Comparison of ENCODE assay signal across 11 mouse cellular contexts in the genomic region with DNA sequence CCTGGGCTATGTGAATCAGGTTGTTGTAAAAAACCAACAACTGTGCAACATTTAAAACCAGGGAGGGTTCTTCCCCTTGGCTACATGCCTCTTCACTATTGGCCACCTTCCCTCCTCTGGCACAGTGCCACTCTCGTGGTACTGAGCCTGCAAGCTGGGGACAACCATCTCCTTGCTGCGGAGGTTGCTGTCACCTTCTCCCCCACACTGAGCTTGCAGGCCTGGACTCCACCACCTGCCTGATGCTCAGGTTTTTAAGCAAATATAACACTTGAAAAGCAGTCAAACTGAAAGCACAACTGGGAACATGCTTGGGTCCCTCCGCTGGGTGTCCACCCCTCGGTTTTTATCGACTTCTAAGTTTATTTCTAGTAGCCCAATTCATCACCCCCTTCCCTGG. TPM values are rescaled to one million over a fixed set of nuclear protein-coding genes. Genes with fewer than 3 reads are reported as not detected.
DNase-seq lines count a peak whose midpoint lies in the region; ATAC-seq and TF ChIP-seq lines count a peak whose summit lies in the region.
"Had no signal": no experiment of that assay in that cellular context is flagged by ENCODE, and none has a peak within 500 bp of the region (broad histone marks: within the 10 kb centered on the region; RNA-seq: fewer than 3 reads in every experiment).

No protein-coding gene starts in this region.

- no peak for TF ChIP-seq POLR2A in MEL (IDR thresholded peaks at IDR 0.05; ENCODE audit: control insufficient read depth in 1 of 2, insufficient read depth in 1 of 2, low read depth in 1 of 2, low read length in 2 of 2, poor library complexity in 1 of 2)

- peak; percentile 7 to 20 for DNase-seq in kidney, adult 8-10 months
- DNase-seq in kidney, adult 11 months, result no peak
- peak; percentile 20 for DNase-seq in MEL (ENCODE audit: low read depth, low spot score)
- DNase-seq in cerebellum, postnatal 10 days, result peak; percentile 65 to 74
- peak; percentile 23 to 65 for DNase-seq in left cerebral cortex, postnatal 25 days (ENCODE audit: low spot score in 2 of 2)
- DNase-seq in forebrain, postnatal 0 days, result no peak
- DNase-seq: liver, postnatal 0 days had no signal

- no peaks in the 10 kb centered on the region for H3K4me1 ChIP-seq in MEL (ENCODE audit: control insufficient read depth in 1 of 2, insufficient read depth in 2 of 2, low read length in 2 of 2)
- H3K4me1 ChIP-seq in forebrain, postnatal 0 days (ENCODE audit: insufficient read depth), result no peaks in the 10 kb centered on the region
- no peaks in the 10 kb centered on the region for H3K4me1 ChIP-seq in heart, embryonic 11.5 days (ENCODE audit: control insufficient read depth, insufficient read depth, low read length)

- TF ChIP-seq RAD21 in MEL (IDR thresholded peaks at IDR 0.05; ENCODE audit: low read depth, low read length), result no peak

- no peak for TF ChIP-seq CTCF in MEL (IDR thresholded peaks at IDR 0.05 in 2 of 3, conservative IDR thresholded peaks at IDR 0.05 in 1 of 3; ENCODE audit: control insufficient read depth in 1 of 3, insufficient read depth in 1 of 3, low read depth in 2 of 3, low read length in 3 of 3, poor library complexity in 1 of 3, severe bottlenecking in 1 of 3)
- TF ChIP-seq CTCF in forebrain, postnatal 0 days (IDR thresholded peaks at IDR 0.05; ENCODE audit: low read depth), result no peak

- H3K27ac ChIP-seq in MEL (ENCODE audit: control insufficient read depth, low read depth, low read length), result no peak overlapping the region
- H3K27ac ChIP-seq in forebrain, postnatal 0 days (ENCODE audit: low read depth, low read length), result no peak overlapping the region
- H3K27ac ChIP-seq in heart, embryonic 11.5 days (ENCODE audit: low read depth, low read length), result no peak overlapping the region

- no peak for TF ChIP-seq EP300 in MEL (IDR thresholded peaks at IDR 0.05; ENCODE audit: low read depth in 1 of 2, low read length in 2 of 2)

- no peaks in the 10 kb centered on the region for H3K79me2 ChIP-seq in MEL (ENCODE audit: control insufficient read depth, insufficient read depth, low read length, poor library complexity)

- H3K27me3 ChIP-seq in MEL (ENCODE audit: control insufficient read depth in 1 of 2, insufficient read depth in 2 of 2, low read length in 2 of 2), result no peaks in the 10 kb centered on the region
- no peaks in the 10 kb centered on the region for H3K27me3 ChIP-seq in forebrain, postnatal 0 days (ENCODE audit: insufficient read depth, low read length)
- peaks cover 11% of the 10 kb centered on the region for H3K27me3 ChIP-seq in heart, embryonic 11.5 days (ENCODE audit: control insufficient read depth, insufficient read depth, low read length)

- no peak for ATAC-seq in forebrain, postnatal 0 days
- no peak for ATAC-seq in heart, embryonic 11.5 days (replicated peaks; ENCODE audit: insufficient number of reproducible peaks, low FRiP score, low TSS enrichment)
- ATAC-seq: liver, postnatal 0 days had no signal

- H3K9me3 ChIP-seq in MEL (replicated peaks; ENCODE audit: insufficient read depth, low read length), result no peaks in the 10 kb centered on the region
- H3K9me3 ChIP-seq in forebrain, postnatal 0 days (ENCODE audit: low read length), result no peaks in the 10 kb centered on the region
- no peaks in the 10 kb centered on the region for H3K9me3 ChIP-seq in heart, embryonic 11.5 days (replicated peaks; ENCODE audit: control insufficient read depth, low read length)

- intact Hi-C loops in left cerebral cortex, postnatal 25 days (cut with DNase I), result no loop called here

- 59% methylated on average over 5 of the region's 5 CpGs for WGBS in forebrain, postnatal 0 days
- WGBS in heart, embryonic 11.5 days (ENCODE audit: insufficient replicate concordance), result 65% methylated on average over 5 of the region's 5 CpGs

- no peak overlapping the region for H3K4me3 ChIP-seq in MEL (ENCODE audit: control insufficient read depth in 1 of 2, insufficient read depth in 1 of 2, low read depth in 2 of 2, low read length in 2 of 2)
- no peak overlapping the region for H3K4me3 ChIP-seq in forebrain, postnatal 0 days (ENCODE audit: low read depth, low read length)
- H3K4me3 ChIP-seq in heart, embryonic 11.5 days (ENCODE audit: low read depth, low read length), result no peak overlapping the region
- H3K4me3 ChIP-seq: myocyte had no signal

- H3K36me3 ChIP-seq in MEL (ENCODE audit: control insufficient read depth in 1 of 2, insufficient read depth in 2 of 2, low read length in 2 of 2), result no peaks in the 10 kb centered on the region
- H3K36me3 ChIP-seq in forebrain, postnatal 0 days (ENCODE audit: insufficient read depth), result no peaks in the 10 kb centered on the region
- no peaks in the 10 kb centered on the region for H3K36me3 ChIP-seq in heart, embryonic 11.5 days (ENCODE audit: control insufficient read depth, insufficient read depth, low read length)

- H3K4me2 ChIP-seq in forebrain, postnatal 0 days (ENCODE audit: low read depth), result no peak overlapping the region
- no peak overlapping the region for H3K4me2 ChIP-seq in heart, embryonic 11.5 days

- no peak overlapping the region for H3K9ac ChIP-seq in MEL (ENCODE audit: control insufficient read depth, low read depth, low read length, poor library complexity, severe bottlenecking)
- H3K9ac ChIP-seq in forebrain, postnatal 0 days, result no peak overlapping the region
- H3K9ac ChIP-seq in heart, embryonic 11.5 days (ENCODE audit: low read depth, low read length), result no peak overlapping the region
- H3K9ac ChIP-seq: liver, postnatal 0 days had no signal

TF ChIP-seq in MEL, 35 proteins besides CTCF, POLR2A, EP300 and RAD21:
- no peak for TF ChIP-seq MYC (IDR thresholded peaks at IDR 0.05; ENCODE audit: low read depth, low read length)
- no peak for TF ChIP-seq MYB (IDR thresholded peaks at IDR 0.05; ENCODE audit: low read depth, low read length)
- no peak for TF ChIP-seq CHD1 (IDR thresholded peaks at IDR 0.05; ENCODE audit: low read depth, low read length)
- no peak for TF ChIP-seq E2F4 (IDR thresholded peaks at IDR 0.05; ENCODE audit: borderline replicate concordance, low read depth, low read length)
- TF ChIP-seq BHLHE40 (IDR thresholded peaks at IDR 0.05; ENCODE audit: borderline replicate concordance, low read depth, low read length), result no peak
- no peak for TF ChIP-seq MXI1 (IDR thresholded peaks at IDR 0.05; ENCODE audit: low read depth, low read length)
- TF ChIP-seq ZNF384 (IDR thresholded peaks at IDR 0.05; ENCODE audit: low read depth, low read length), result no peak
- no peak for TF ChIP-seq ETS1 (IDR thresholded peaks at IDR 0.05; ENCODE audit: low read depth, low read length)

RNA-seq across cellular contexts. Expression of gene Cxcr3, which starts 20.4 kb away (rescaled TPM):
- total RNA-seq in MEL (2012; rRNA removed), result not detected in 2 replicates
- polyA plus RNA-seq in MEL (2012; ENCODE audit: insufficient read depth in 1 of 2, insufficient read length in 2 of 2, low read depth in 1 of 2, low replicate concordance in 2 of 2, missing spikeins in 1 of 2), result under 1 TPM in 1 of 2 experiments, not detected in 1; 0.04 TPM
- not detected for total RNA-seq in left cerebral cortex, postnatal 25 days (2021)
- 0.10 TPM in 1 of 2 replicates, not detected in the other for total RNA-seq in forebrain, postnatal 0 days (2014; rRNA removed)
- polyA plus RNA-seq in forebrain, postnatal 0 days (2015; fragmentation: Nextera tagmentation; extraction: Ambion mirVana), result 0.15 and 0.26 TPM in 2 replicates
- not detected in 2 replicates for polyA plus RNA-seq in heart, embryonic 11.5 days (2014; fragmentation: Nextera tagmentation; extraction: Ambion mirVana)
- total RNA-seq: heart, postnatal 14 days had no signal
- polyA plus RNA-seq: myocyte had no signal

RNA-seq across cellular contexts. Expression of gene Gm4779, which starts 39.7 kb away (rescaled TPM):
- not detected in 2 replicates for total RNA-seq in MEL (2012; rRNA removed)
- polyA plus RNA-seq in MEL (2012; ENCODE audit: insufficient read depth in 1 of 2, insufficient read length in 2 of 2, low read depth in 1 of 2, low replicate concordance in 2 of 2, missing spikeins in 1 of 2), result not detected
- under 1 TPM; 0.21 to 0.44 TPM for total RNA-seq in left cerebral cortex, postnatal 25 days (2021)
- total RNA-seq in forebrain, postnatal 0 days (2014; rRNA removed), result not detected in 2 replicates
- not detected in 2 replicates for polyA plus RNA-seq in forebrain, postnatal 0 days (2015; fragmentation: Nextera tagmentation; extraction: Ambion mirVana)
- 0.19 and 0.20 TPM in 2 replicates for polyA plus RNA-seq in heart, embryonic 11.5 days (2014; fragmentation: Nextera tagmentation; extraction: Ambion mirVana)
- total RNA-seq: heart, postnatal 14 days had no signal
- polyA plus RNA-seq: myocyte had no signal

RNA-seq across cellular contexts. Expression of gene 8030474K03Rik, which starts 40.0 kb away (rescaled TPM):
- not detected in 2 replicates for total RNA-seq in MEL (2012; rRNA removed)
- polyA plus RNA-seq in MEL (2012; ENCODE audit: insufficient read depth in 1 of 2, insufficient read length in 2 of 2, low read depth in 1 of 2, low replicate concordance in 2 of 2, missing spikeins in 1 of 2), result not detected
- total RNA-seq in left cerebral cortex, postnatal 25 days (2021), result not detected
- not detected in 2 replicates for total RNA-seq in forebrain, postnatal 0 days (2014; rRNA removed)
- not detected in 2 replicates for polyA plus RNA-seq in forebrain, postnatal 0 days (2015; fragmentation: Nextera tagmentation; extraction: Ambion mirVana)
- 0.20 TPM in 1 of 2 replicates, not detected in the other for polyA plus RNA-seq in heart, embryonic 11.5 days (2014; fragmentation: Nextera tagmentation; extraction: Ambion mirVana)
- total RNA-seq: heart, postnatal 14 days; layer of hippocampus, adult 8-10 months had no signal
- polyA plus RNA-seq: myocyte had no signal

Comparison
In these comparisons a context has a peak if more than half of its experiments do, and no peak if none do; other contexts are left out.
1. DNase-seq: peak in kidney, adult 8-10 months (2 of 2), MEL (single experiment), cerebellum, postnatal 10 days (2 of 2) and left cerebral cortex, postnatal 25 days (2 of 2); none in kidney, adult 11 months (single experiment) and forebrain, postnatal 0 days (single experiment).